ENCODE assay signal across 15 mouse cellular contexts in the genomic region with DNA sequence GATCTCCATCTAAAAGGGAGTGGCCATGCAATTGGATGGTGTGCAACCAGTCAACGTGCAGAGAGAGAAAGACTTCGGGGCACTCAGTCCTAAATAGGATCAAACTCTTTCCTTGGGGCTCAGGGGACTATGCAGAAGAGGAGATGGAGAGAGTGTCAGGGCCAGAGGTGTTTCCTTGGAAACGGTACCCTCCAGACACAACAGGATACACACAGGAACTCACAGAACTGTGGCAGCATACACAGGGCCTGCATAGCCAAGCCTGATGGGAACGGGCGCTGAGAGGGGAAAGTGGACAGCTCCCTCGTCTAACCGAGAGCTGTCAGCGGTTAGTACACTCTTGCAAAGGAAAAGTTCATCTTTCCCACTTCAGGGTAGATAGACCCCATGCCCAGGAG. TPM values are rescaled to one million over a fixed set of nuclear protein-coding genes. Genes with fewer than 3 reads are reported as not detected.
DNase-seq lines count a peak whose midpoint lies in the region; ATAC-seq and TF ChIP-seq lines count a peak whose summit lies in the region.
"Had no signal": no experiment of that assay in that cellular context is flagged by ENCODE, and none has a peak within 500 bp of the region (broad histone marks: within the 10 kb centered on the region; RNA-seq: fewer than 3 reads in every experiment).

No protein-coding gene starts in this region.

- no peak for ATAC-seq in liver, embryonic 16.5 days (ENCODE audit: low read depth)
- ATAC-seq in liver, embryonic 11.5 days (replicated peaks; ENCODE audit: low FRiP score): no peak
- ATAC-seq: intestine, postnatal 0 days had no signal

- 73% methylated on average over 8 of the region's 8 CpGs for WGBS in kidney, adult 2 months
- WGBS in liver, embryonic 16.5 days (ENCODE audit: insufficient replicate concordance): 63% methylated on average over 8 of the region's 8 CpGs
- WGBS in liver, embryonic 11.5 days: 71% methylated on average over 8 of the region's 8 CpGs

- no peak for DNase-seq in kidney, adult 2 months
- DNase-seq in kidney, postnatal 25 days: no peak
- DNase-seq in liver, embryonic 11.5 days (ENCODE audit: low spot score): no peak
- peak; percentile 22 for DNase-seq in R1 (ENCODE audit: low read depth, low spot score)
- no peak for DNase-seq in cerebellum, adult 9-11 months
- DNase-seq: adrenal gland, postnatal 25 days; cerebellum, postnatal 14 days; gastrocnemius, postnatal 25 days; right cerebral cortex, postnatal 25 days had no signal

- H3K27me3 ChIP-seq in kidney, adult 2 months (replicated peaks; ENCODE audit: control insufficient read depth, insufficient read depth, low read length): no peaks in the 10 kb centered on the region
- H3K27me3 ChIP-seq in liver, embryonic 16.5 days (ENCODE audit: control insufficient read depth, insufficient read depth, low read depth, low read length): no peaks in the 10 kb centered on the region
- no peaks in the 10 kb centered on the region for H3K27me3 ChIP-seq in liver, embryonic 11.5 days (replicated peaks; ENCODE audit: control insufficient read depth, insufficient read depth, low read length)
- no peaks in the 10 kb centered on the region for H3K27me3 ChIP-seq in myocyte (ENCODE audit: control insufficient read depth, insufficient read depth, insufficient read length)
- H3K27me3 ChIP-seq: embryonic facial prominence, embryonic 12.5 days; neural tube, embryonic 12.5 days had no signal

- no peaks in the 10 kb centered on the region for H3K9me3 ChIP-seq in liver, embryonic 16.5 days (replicated peaks; ENCODE audit: control insufficient read depth, low read length)
- H3K9me3 ChIP-seq in liver, embryonic 11.5 days (ENCODE audit: control insufficient read depth, low read length): no peaks in the 10 kb centered on the region
- H3K9me3 ChIP-seq: embryonic facial prominence, embryonic 12.5 days; neural tube, embryonic 12.5 days had no signal

- no peak overlapping the region for H3K9ac ChIP-seq in liver, embryonic 16.5 days (ENCODE audit: low read depth, low read length)
- H3K9ac ChIP-seq in liver, embryonic 11.5 days (ENCODE audit: low read depth, low read length): no peak overlapping the region
- H3K9ac ChIP-seq: embryonic facial prominence, embryonic 12.5 days; liver, embryonic 14.5 days; neural tube, embryonic 12.5 days had no signal

- H3K36me3 ChIP-seq in kidney, adult 2 months (ENCODE audit: control insufficient read depth, insufficient read depth, low read length): no peaks in the 10 kb centered on the region
- no peaks in the 10 kb centered on the region for H3K36me3 ChIP-seq in liver, embryonic 16.5 days (ENCODE audit: control insufficient read depth, insufficient read depth)
- no peaks in the 10 kb centered on the region for H3K36me3 ChIP-seq in liver, embryonic 11.5 days (ENCODE audit: control insufficient read depth, insufficient read depth, low read length)
- no peaks in the 10 kb centered on the region for H3K36me3 ChIP-seq in myocyte (ENCODE audit: control insufficient read depth, insufficient read depth)
- H3K36me3 ChIP-seq: embryonic facial prominence, embryonic 12.5 days; neural tube, embryonic 12.5 days had no signal

- no peak for TF ChIP-seq POLR2A in kidney, adult 2 months (IDR thresholded peaks at IDR 0.05; ENCODE audit: low read depth, low read length)
- TF ChIP-seq POLR2A in myocyte (IDR thresholded peaks at IDR 0.05; ENCODE audit: insufficient read length, low read depth): no peak

- H3K4me2 ChIP-seq in liver, embryonic 16.5 days (ENCODE audit: low read depth, low read length): no peak overlapping the region
- no peak overlapping the region for H3K4me2 ChIP-seq in liver, embryonic 11.5 days
- no peak overlapping the region for H3K4me2 ChIP-seq in myocyte (ENCODE audit: low read depth)
- H3K4me2 ChIP-seq: embryonic facial prominence, embryonic 12.5 days; neural tube, embryonic 12.5 days had no signal

- H3K4me3 ChIP-seq in kidney, adult 2 months (ENCODE audit: insufficient read depth, low read depth, low read length): no peak overlapping the region
- no peak overlapping the region for H3K4me3 ChIP-seq in liver, embryonic 16.5 days (ENCODE audit: low read depth, low read length)
- no peak overlapping the region for H3K4me3 ChIP-seq in liver, embryonic 11.5 days (ENCODE audit: low read depth, low read length)
- no peak overlapping the region for H3K4me3 ChIP-seq in myocyte
- H3K4me3 ChIP-seq: embryonic facial prominence, embryonic 12.5 days; neural tube, embryonic 12.5 days had no signal

- H3K79me2 ChIP-seq in myocyte (ENCODE audit: control insufficient read depth, insufficient read depth): no peaks in the 10 kb centered on the region

- peak overlapping the region; percentile 5 for H3K27ac ChIP-seq in kidney, adult 2 months (ENCODE audit: insufficient read depth, low read depth, low read length)
- H3K27ac ChIP-seq in liver, embryonic 16.5 days (ENCODE audit: low read length): peak overlapping the region; percentile 29
- no peak overlapping the region for H3K27ac ChIP-seq in liver, embryonic 11.5 days (ENCODE audit: low read depth, low read length)
- H3K27ac ChIP-seq: embryonic facial prominence, embryonic 12.5 days; liver, embryonic 14.5 days; neural tube, embryonic 12.5 days had no signal

- H3ac ChIP-seq in myocyte (ENCODE audit: control insufficient read depth, insufficient read length): no peak overlapping the region

- H3K4me1 ChIP-seq in kidney, adult 2 months (ENCODE audit: control insufficient read depth, insufficient read depth, low read length): no peaks in the 10 kb centered on the region
- peaks cover 28% of the 10 kb centered on the region for H3K4me1 ChIP-seq in liver, embryonic 16.5 days (ENCODE audit: control insufficient read depth, low read depth, low read length)
- H3K4me1 ChIP-seq in liver, embryonic 11.5 days (replicated peaks; ENCODE audit: control insufficient read depth, insufficient read depth, low read length): peaks cover 9% of the 10 kb centered on the region

- TF ChIP-seq CTCF in kidney, adult 2 months (conservative IDR thresholded peaks at IDR 0.05; ENCODE audit: insufficient read depth, insufficient read length, low read depth, low read length): no peak

TF ChIP-seq in myocyte, 11 proteins besides CTCF, POLR2A, EP300 and RAD21:
- TF ChIP-seq SRF (IDR thresholded peaks at IDR 0.05; ENCODE audit: control insufficient read depth, insufficient read length, low read depth) (no peak), MYOD1 (IDR thresholded peaks at IDR 0.05; ENCODE audit: control insufficient read depth in 1 of 3, insufficient read length in 2 of 3, low read depth in 2 of 3) (no peak), REST (IDR thresholded peaks at IDR 0.05; ENCODE audit: insufficient read depth, insufficient read length) (peak; percentile 14), TCF3 (IDR thresholded peaks at IDR 0.05; ENCODE audit: insufficient read length, low read depth) (no peak)

RNA-seq across cellular contexts. Expression of gene Il6ra, which starts 13.5 kb away (rescaled TPM):
- 3.2 and 4.1 TPM in 2 replicates for polyA plus RNA-seq in kidney, adult 2 months (2012; rRNA removed)
- polyA plus RNA-seq in liver, embryonic 16.5 days (2015; fragmentation: Nextera tagmentation; extraction: Ambion mirVana): 5.9 and 7.1 TPM in 2 replicates
- polyA plus RNA-seq in liver, embryonic 11.5 days (2014; fragmentation: Nextera tagmentation; extraction: Ambion mirVana): 0.71 and 1.0 TPM in 2 replicates
- polyA plus RNA-seq in myocyte (2012; fragmentation: generic; extraction: Trizol): 0.91 TPM
